Mouse (Mus musculus): Measurements from ENCODE around the gene Rpia. TPM values are rescaled to one million over a fixed set of nuclear protein-coding genes. Genes with fewer than 3 reads are reported as not detected.

Rpia gene
- polyA plus RNA-seq, 1 experiment from 2014 or later, result 5.1 TPM

- Histone ChIP-seq H3K4me1 (no peaks in the 10 kb centered on the region), H3K36me3 (replicated peaks) (no peaks in the 10 kb centered on the region), H3K27ac (no peak overlapping the region), H3K9me3 (no peaks in the 10 kb centered on the region), H3K27me3 (no peaks in the 10 kb centered on the region), H3K4me3 (replicated peaks) (no peak overlapping the region), H3K4me2 (no peak overlapping the region), H3K9ac (no peak overlapping the region)
- no peak for ATAC-seq (ENCODE audit: low FRiP score)
- 92% methylated on average over 8 of the region's 8 CpGs for whole genome bisulfite sequencing
Observed at GRCm38 (mm10) chr6:70815471-70815870, 23.4 kb upstream of the Rpia start.

GRCm38 (mm10) chr6:70814629-70814950 lies 22.6 kb upstream of the Rpia start:
- Histone ChIP-seq H3K36me3 (replicated peaks) (no peaks in the 10 kb centered on the region), H3K4me2 (no peak overlapping the region), H3K27me3 (no peaks in the 10 kb centered on the region), H3K9ac (no peak overlapping the region), H3K27ac (no peak overlapping the region), H3K9me3 (no peaks in the 10 kb centered on the region), H3K4me3 (replicated peaks) (no peak overlapping the region), H3K4me1 (no peaks in the 10 kb centered on the region)
- WGBS, result 92% methylated on average over 4 of the region's 4 CpGs
- ATAC-seq (ENCODE audit: low FRiP score), result no peak

- H3K9ac ChIP-seq, result no peak overlapping the region
- no peaks in the 10 kb centered on the region for H3K27me3 ChIP-seq
- no peak overlapping the region for H3K4me2 ChIP-seq
- no peak for ATAC-seq (ENCODE audit: low FRiP score)
- no peak overlapping the region for H3K4me3 ChIP-seq (replicated peaks)
- H3K4me1 ChIP-seq, result no peaks in the 10 kb centered on the region
- no peaks in the 10 kb centered on the region for H3K36me3 ChIP-seq (replicated peaks)
- no peaks in the 10 kb centered on the region for H3K9me3 ChIP-seq
- WGBS, result 90% methylated on average over 18 of the region's 18 CpGs
- H3K27ac ChIP-seq, result no peak overlapping the region
Observed at GRCm38 (mm10) chr6:70813921-70814628, 22.0 kb upstream of the Rpia start.

- 50% methylated on average over 4 of the region's 4 CpGs for WGBS
- Histone ChIP-seq H3K4me2 (no peak overlapping the region), H3K9ac (no peak overlapping the region), H3K4me1 (no peaks in the 10 kb centered on the region), H3K4me3 (replicated peaks) (no peak overlapping the region), H3K9me3 (no peaks in the 10 kb centered on the region), H3K27ac (no peak overlapping the region), H3K27me3 (no peaks in the 10 kb centered on the region), H3K36me3 (replicated peaks) (no peaks in the 10 kb centered on the region)
- ATAC-seq (ENCODE audit: low FRiP score), result no peak
Observed at GRCm38 (mm10) chr6:70812526-70812895, 20.5 kb upstream of the Rpia start.

- WGBS, result 19% methylated on average over 6 of the region's 6 CpGs
- Histone ChIP-seq H3K9me3 (no peaks in the 10 kb centered on the region), H3K4me2 (no peak overlapping the region), H3K27ac (no peak overlapping the region), H3K4me3 (replicated peaks) (no peak overlapping the region), H3K4me1 (no peaks in the 10 kb centered on the region), H3K27me3 (no peaks in the 10 kb centered on the region), H3K9ac (no peak overlapping the region), H3K36me3 (replicated peaks) (no peaks in the 10 kb centered on the region)
- peak; percentile 55; the same call in 1 of the 2 replicates for ATAC-seq (ENCODE audit: low FRiP score)
Observed at GRCm38 (mm10) chr6:70811557-70812525, 19.8 kb upstream of the Rpia start.

GRCm38 (mm10) chr6:70810524-70810923 lies 18.5 kb upstream of the Rpia start:
- no peak overlapping the region for H3K4me3 ChIP-seq (replicated peaks)
- 80% methylated on average over 1 of the region's 1 CpGs for WGBS
- no peak overlapping the region for H3K9ac ChIP-seq
- H3K4me1 ChIP-seq, result peaks cover 10% of the 10 kb centered on the region
- H3K9me3 ChIP-seq, result no peaks in the 10 kb centered on the region
- no peak overlapping the region for H3K27ac ChIP-seq
- H3K27me3 ChIP-seq, result no peaks in the 10 kb centered on the region
- ATAC-seq (ENCODE audit: low FRiP score), result no peak
- H3K4me2 ChIP-seq, result no peak overlapping the region
- H3K36me3 ChIP-seq (replicated peaks), result no peaks in the 10 kb centered on the region

GRCm38 (mm10) chr6:70806514-70806912 lies 14.5 kb upstream of the Rpia start:
- Histone ChIP-seq H3K4me2 (no peak overlapping the region), H3K9ac (no peak overlapping the region)
- no peak for ATAC-seq (ENCODE audit: low FRiP score)

GRCm38 (mm10) chr6:70805820-70806513 lies 13.9 kb upstream of the Rpia start:
- Histone ChIP-seq H3K9me3 (no peaks in the 10 kb centered on the region), H3K4me2 (peak overlapping the region; percentile 27), H3K27me3 (no peaks in the 10 kb centered on the region), H3K9ac (no peak overlapping the region), H3K4me3 (replicated peaks) (no peak overlapping the region), H3K27ac (no peak overlapping the region), H3K4me1 (peaks cover 12% of the 10 kb centered on the region), H3K36me3 (replicated peaks) (no peaks in the 10 kb centered on the region)
- ATAC-seq (ENCODE audit: low FRiP score), result peak; percentile 77
- WGBS, result 6% methylated on average over 13 of the region's 13 CpGs

More at GRCm38 (mm10) chr6:70806514-70806912, 14.5 kb upstream of the Rpia start:
- Histone ChIP-seq H3K4me3 (replicated peaks) (no peak overlapping the region), H3K9me3 (no peaks in the 10 kb centered on the region), H3K27ac (no peak overlapping the region), H3K4me1 (peaks cover 12% of the 10 kb centered on the region), H3K36me3 (replicated peaks) (no peaks in the 10 kb centered on the region), H3K27me3 (no peaks in the 10 kb centered on the region)
- 60% methylated on average over 1 of the region's 1 CpGs for WGBS

GRCm38 (mm10) chr6:70805267-70805666 lies 13.2 kb upstream of the Rpia start:
- 9% methylated on average over 7 of the region's 7 CpGs for WGBS
- ATAC-seq (ENCODE audit: low FRiP score), result peak; percentile 54
- Histone ChIP-seq H3K36me3 (replicated peaks) (no peaks in the 10 kb centered on the region), H3K27me3 (no peaks in the 10 kb centered on the region), H3K4me1 (peaks cover 12% of the 10 kb centered on the region), H3K4me2 (peak overlapping the region; percentile 34), H3K9me3 (no peaks in the 10 kb centered on the region), H3K4me3 (replicated peaks) (no peak overlapping the region), H3K27ac (no peak overlapping the region), H3K9ac (no peak overlapping the region)

- Histone ChIP-seq H3K9me3 (no peaks in the 10 kb centered on the region), H3K9ac (no peak overlapping the region), H3K4me3 (replicated peaks) (no peak overlapping the region), H3K4me2 (0 out of 2 replicates have a peak overlapping the region, but pooled peaks have one; percentile 24), H3K27ac (no peak overlapping the region), H3K36me3 (replicated peaks) (no peaks in the 10 kb centered on the region), H3K27me3 (no peaks in the 10 kb centered on the region), H3K4me1 (peaks cover 12% of the 10 kb centered on the region)
- 0 out of 2 replicates have a peak, but pooled peaks have one; percentile 34 for ATAC-seq (ENCODE audit: low FRiP score)
- 31% methylated on average over 3 of the region's 3 CpGs for WGBS
Observed at GRCm38 (mm10) chr6:70804632-70805031, 12.6 kb upstream of the Rpia start.

GRCm38 (mm10) chr6:70797581-70798251 lies 5.7 kb upstream of the Rpia start:
- peak; percentile 65; the same call in 1 of the 2 replicates for ATAC-seq (ENCODE audit: low FRiP score)
- H3K27ac ChIP-seq, result no peak overlapping the region
- H3K4me3 ChIP-seq (replicated peaks), result no peak overlapping the region
- H3K9me3 ChIP-seq, result no peaks in the 10 kb centered on the region
- no peaks in the 10 kb centered on the region for H3K27me3 ChIP-seq
- H3K36me3 ChIP-seq (replicated peaks), result no peaks in the 10 kb centered on the region
- 22% methylated on average over 9 of the region's 9 CpGs for WGBS
- H3K9ac ChIP-seq, result no peak overlapping the region
- no peak overlapping the region for H3K4me2 ChIP-seq
- peaks cover 3% of the 10 kb centered on the region for H3K4me1 ChIP-seq

GRCm38 (mm10) chr6:70796940-70797339 lies 4.9 kb upstream of the Rpia start:
- H3K9me3 ChIP-seq, result no peaks in the 10 kb centered on the region
- H3K4me3 ChIP-seq (replicated peaks), result no peak overlapping the region
- no peak overlapping the region for H3K27ac ChIP-seq
- H3K9ac ChIP-seq, result no peak overlapping the region
- H3K27me3 ChIP-seq, result no peaks in the 10 kb centered on the region
- WGBS, result 91% methylated on average over 6 of the region's 6 CpGs
- peaks cover 6% of the 10 kb centered on the region for H3K4me1 ChIP-seq
- no peaks in the 10 kb centered on the region for H3K36me3 ChIP-seq (replicated peaks)
- no peak overlapping the region for H3K4me2 ChIP-seq
- no peak for ATAC-seq (ENCODE audit: low FRiP score)

Measured in forebrain, embryonic 12.5 days (tissue).